Mouse (Mus musculus) thymus, postnatal 4 days (tissue): Measurements from ENCODE around the gene Cenps.
A peak's percentile ranks its signal among the peaks of the same experiment; 100 is the strongest.
"Not testable (repeated sequence)": the region's sequence is repeated elsewhere in the genome, so short reads cannot be mapped to it uniquely, and the experiment has no call there.

ENCODE experiments used
- DNase-seq: peaks from one replicate; pipeline ENCODE4 v3.0.0; 2021

The Cenps gene

GRCm38 (mm10) chr4:149155711-149156110 is 18.3 kb upstream of the Cenps start:
- DNase-seq, result no peak

GRCm38 (mm10) chr4:149154859-149155258 is 17.4 kb upstream of the Cenps start:
- no peak for DNase-seq

- no peak for DNase-seq
Measured at GRCm38 (mm10) chr4:149150721-149151120, 13.3 kb upstream of the Cenps start.

GRCm38 (mm10) chr4:149150256-149150655 is 12.8 kb upstream of the Cenps start:
- no peak for DNase-seq

GRCm38 (mm10) chr4:149149611-149150010 is 12.2 kb upstream of the Cenps start:
- DNase-seq, result no peak

- no peak for DNase-seq
Measured at GRCm38 (mm10) chr4:149149196-149149595, 11.8 kb upstream of the Cenps start.

- DNase-seq, result no peak
Measured at GRCm38 (mm10) chr4:149148084-149148483, 10.7 kb upstream of the Cenps start.

GRCm38 (mm10) chr4:149147528-149147927 is 10.1 kb upstream of the Cenps start:
- DNase-seq, result peak; percentile 30

GRCm38 (mm10) chr4:149145151-149145550 is 7.7 kb upstream of the Cenps start:
- no peak for DNase-seq

GRCm38 (mm10) chr4:149144459-149144858 is 7.0 kb upstream of the Cenps start:
- peak; percentile 82 for DNase-seq

GRCm38 (mm10) chr4:149143594-149143993 is 6.2 kb upstream of the Cenps start:
- no peak for DNase-seq

- no peak for DNase-seq
Measured at GRCm38 (mm10) chr4:149138515-149138914, 1.1 kb upstream of the Cenps start.

- no peak for DNase-seq
Measured at GRCm38 (mm10) chr4:149136116-149136850, 1.1 kb downstream of the Cenps start.

- no peak for DNase-seq
Measured at GRCm38 (mm10) chr4:149133395-149133794, 4.0 kb downstream of the Cenps start.

- no peak for DNase-seq
Measured at GRCm38 (mm10) chr4:149131789-149132565, 5.5 kb downstream of the Cenps start.

- no peak for DNase-seq
Measured at GRCm38 (mm10) chr4:149131021-149131752, 6.2 kb downstream of the Cenps start.

GRCm38 (mm10) chr4:149128467-149128866 is 9.0 kb downstream of the Cenps start:
- DNase-seq, result no peak

- DNase-seq, result no peak
Measured at GRCm38 (mm10) chr4:149126663-149127062, 10.8 kb downstream of the Cenps start, which contains the start of gene Cort. Cort (minus strand) TSS chr4:149126763.

GRCm38 (mm10) chr4:149126115-149126509 is 11.3 kb downstream of the Cenps start:
- no peak for DNase-seq

- no peak for DNase-seq
Measured at GRCm38 (mm10) chr4:149125341-149126114, 11.9 kb downstream of the Cenps start.

GRCm38 (mm10) chr4:149123432-149123831 is 14.0 kb downstream of the Cenps start:
- DNase-seq, result no peak

GRCm38 (mm10) chr4:149119978-149120562 is 17.4 kb downstream of the Cenps start:
- not testable (repeated sequence) for DNase-seq
